Mouse (Mus musculus) gastrocnemius, adult 2 months (tissue): ENCODE data around the gene 9230104L09Rik. TPM values are rescaled to one million over a fixed set of nuclear protein-coding genes. Genes with fewer than 3 reads are reported as not detected.

ENCODE experiments used
- DNase-seq: peaks from one replicate; pipeline ENCODE4 v3.0.0; 2022
- H3K27ac ChIP-seq: fragments of 200-600 bp; 2 replicates; pipeline ENCODE4 v1.8.1; 2022; ENCODE audit warnings: mild to moderate bottlenecking
- H3K4me3 ChIP-seq: fragments of 200-600 bp; 2 replicates; pipeline ENCODE4 v1.8.1; 2022; ENCODE audit warnings: mild to moderate bottlenecking, moderate library complexity
- CTCF ChIP-seq: fragments of 200-600 bp; IDR thresholded peaks from 2 replicates; pipeline ENCODE4 v1.8.1; 2022; ENCODE audit warnings: antibody characterized with exemption, mild to moderate bottlenecking, moderate library complexity
- intact Hi-C: fragments of 180-260 bp; cut with DNase I; formaldehyde crosslinking; loops from one replicate; pipeline ENCODE4 v1.15.1; 2025
- long read RNA-seq, 2 experiments: library from polyadenylated mRNA; stranded (forward); transcript quantifications; one replicate each; pipeline ENCODE4 v2.0.0; 2021
- total RNA-seq, 2 experiments: library from RNA; stranded (reverse); gene quantifications; 2 replicates each; pipeline ENCODE4 v1.2.3; 2021

Gene 9230104L09Rik
- 1 to 10 TPM in 1 of 2 experiments, not detected in 1; 1.3 TPM for total RNA-seq
- long read RNA-seq, experiment 1, partial matches to known transcripts = 0 of 2 reads
- long read RNA-seq, experiment 1, other reads (novel, unspliced or antisense) = 2 of 2 reads
- long read RNA-seq, experiment 2 = 0 reads

DNA sequence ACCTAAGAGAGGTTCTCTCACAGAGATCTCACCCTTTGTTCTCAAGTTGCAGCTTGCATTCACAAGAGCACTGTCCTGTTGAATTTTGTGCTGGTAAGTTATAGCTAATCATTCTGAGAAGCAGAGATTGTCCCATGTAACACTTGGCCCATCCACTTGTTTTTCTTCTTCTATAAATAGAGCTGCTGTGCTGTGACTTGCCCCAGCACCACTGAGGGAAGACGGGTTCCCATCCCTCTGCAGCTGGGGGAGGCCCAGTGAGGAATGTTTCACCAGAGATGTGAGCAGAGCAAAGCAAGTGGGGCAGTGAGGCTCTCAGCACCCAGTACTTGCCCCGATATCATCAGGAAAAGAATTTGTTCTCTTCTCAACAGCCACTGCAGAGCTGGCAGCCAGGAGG, at the start of gene 9230104L09Rik:
TSS of gene 9230104L09Rik (minus strand) at position 73 of the 400 bp plus-strand sequence.
- intact Hi-C loops = no loop called here
- no peak for TF ChIP-seq CTCF
- Histone ChIP-seq H3K27ac (peak within 1 kb of the TSS; percentile 93), H3K4me3 (peak within 1 kb of the TSS; percentile 68)
- DNase-seq = peak; percentile 57

DNA sequence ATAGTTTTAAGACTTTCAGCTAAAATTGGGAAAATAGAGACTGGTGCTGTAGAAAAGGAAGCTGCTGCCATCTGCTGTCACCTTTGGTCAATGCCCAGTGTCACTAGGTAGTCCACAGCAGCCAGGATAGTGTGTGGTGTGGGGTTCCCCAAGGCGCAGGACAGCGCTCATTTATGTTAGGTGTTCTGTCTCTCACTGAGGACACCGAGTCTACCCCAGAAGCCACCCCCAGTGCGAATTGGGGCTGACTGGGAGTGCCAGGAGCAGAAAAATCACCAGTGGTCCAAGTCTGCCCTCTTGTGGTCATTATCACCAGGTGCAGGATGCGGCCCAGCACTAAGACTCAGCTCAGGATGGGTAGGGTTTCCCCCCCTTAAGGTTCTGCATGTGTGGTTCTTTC, 37.4 kb upstream of the 9230104L09Rik start:
- Histone ChIP-seq H3K4me3 (peak overlapping the region; percentile 67), H3K27ac (peak overlapping the region; percentile 85)
- TF ChIP-seq CTCF = peak; percentile 83
- intact Hi-C loops = loop anchor here (1.0 to 5.0 kb wide), 3 partner anchors 51 to 150 kb away; partner anchors contain the start of gene Cstl1
- DNase-seq = peak; percentile 70

DNA sequence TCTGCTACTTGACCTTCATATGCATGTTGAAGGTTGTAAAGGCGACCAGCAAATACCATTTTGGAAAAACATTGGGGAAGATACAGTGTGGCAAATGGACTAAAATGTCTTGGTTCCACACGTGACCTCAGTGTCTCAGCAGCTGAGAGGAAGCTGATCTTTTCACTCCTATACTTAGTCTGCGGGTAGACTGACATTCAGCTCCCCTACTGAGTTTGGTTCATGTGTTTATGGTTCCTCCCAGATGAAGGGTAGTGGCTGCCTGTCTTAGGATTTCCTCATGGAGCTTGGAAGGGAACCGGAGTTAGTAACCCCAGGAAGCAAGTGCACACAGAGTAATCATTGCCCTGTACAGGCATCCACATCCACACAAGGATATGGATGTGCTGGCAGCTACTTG, 35.5 kb upstream of the 9230104L09Rik start:
- intact Hi-C loops = loop anchor here (2.0 to 5.0 kb wide), 3 partner anchors 26 to 148 kb away; partner anchors contain the start of genes Cst3 and Cstl1
- Histone ChIP-seq H3K4me3 (no peak overlapping the region), H3K27ac (peak overlapping the region; percentile 28)
- no peak for DNase-seq
- no peak for TF ChIP-seq CTCF

DNA sequence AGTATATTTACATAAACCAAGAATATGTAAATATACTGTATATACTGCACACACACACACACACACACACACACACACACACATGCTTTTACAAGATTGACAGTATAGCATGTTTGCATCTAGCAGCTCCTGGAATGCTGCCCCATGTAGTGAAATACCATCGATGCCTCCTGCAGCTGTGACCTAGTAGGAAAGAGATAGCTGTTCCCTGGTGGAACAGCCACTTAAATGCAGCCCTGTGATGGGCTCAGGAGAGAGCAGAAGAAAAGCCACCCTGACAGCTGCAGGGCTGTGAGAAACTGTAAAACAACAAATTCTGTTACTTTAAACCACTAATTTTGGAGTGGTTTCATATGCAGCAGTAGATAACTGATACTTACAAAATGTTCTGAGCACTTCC, 31.4 kb upstream of the 9230104L09Rik start:
- DNase-seq = peak; percentile 31
- H3K27ac ChIP-seq = peak overlapping the region; percentile 56
- intact Hi-C loops = no loop called here
- TF ChIP-seq CTCF = no peak
- no peak overlapping the region for H3K4me3 ChIP-seq

DNA sequence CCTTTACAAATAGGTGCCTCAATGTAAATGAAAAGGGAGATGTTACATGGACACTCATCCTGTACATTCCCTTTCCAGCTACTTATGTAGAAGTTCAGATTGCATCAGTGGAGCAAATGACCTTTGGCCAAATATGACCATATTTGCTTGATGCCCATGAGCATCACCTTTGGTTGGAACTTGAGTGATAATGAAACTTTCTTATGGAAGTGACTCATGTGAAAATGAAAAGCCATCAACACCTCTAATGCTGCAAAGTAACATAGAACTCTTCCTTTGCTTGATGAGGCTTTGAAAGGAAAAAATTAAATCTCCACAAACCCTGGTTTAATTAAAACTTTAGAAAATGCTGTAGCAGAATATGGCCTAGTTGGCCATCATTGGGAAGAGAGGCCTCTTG, 28.3 kb upstream of the 9230104L09Rik start:
- no peak for TF ChIP-seq CTCF
- H3K27ac ChIP-seq = no peak overlapping the region
- DNase-seq = no peak
- intact Hi-C loops = no loop called here
- H3K4me3 ChIP-seq = no peak overlapping the region

DNA sequence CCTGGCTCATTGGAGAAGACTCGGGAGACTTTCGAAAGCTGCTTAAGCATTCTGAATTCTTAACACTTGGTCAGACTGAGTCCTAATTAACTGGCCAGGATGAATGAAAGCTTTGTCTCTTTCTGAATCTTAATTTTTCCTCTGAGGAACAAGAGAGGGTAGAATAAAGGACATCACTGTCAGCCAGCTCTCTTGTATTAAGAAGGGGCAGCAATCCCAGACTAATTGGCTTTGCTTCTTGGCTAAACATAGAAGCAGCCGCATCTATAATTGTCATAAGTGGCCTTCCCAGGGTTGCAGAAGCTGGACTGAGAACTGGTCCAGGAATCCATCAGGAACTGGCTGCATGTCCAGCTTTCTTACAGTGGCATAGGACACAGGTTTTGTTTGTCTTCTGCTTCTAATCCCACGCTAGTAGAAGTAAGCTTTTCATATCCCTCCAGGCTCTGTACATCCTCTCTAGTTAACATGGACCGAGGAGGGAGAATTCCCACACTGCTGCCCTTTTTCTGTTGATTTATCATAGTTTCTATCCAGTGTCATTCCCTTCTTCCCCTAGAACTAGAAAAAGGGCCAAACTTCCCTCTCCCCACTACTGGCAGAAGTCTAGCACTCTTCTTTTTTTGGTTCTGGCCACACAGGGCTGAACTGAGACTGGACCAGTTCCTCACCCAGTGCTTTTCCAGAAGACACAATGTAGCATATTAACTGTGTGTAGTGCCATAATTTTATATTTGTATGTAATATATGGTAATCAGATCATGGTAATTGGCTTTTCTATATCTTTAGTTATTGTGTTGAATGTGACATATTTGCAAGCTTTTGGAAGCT, 25.4 kb upstream of the 9230104L09Rik start:
- peak; percentile 48 for DNase-seq
- peak overlapping the region; percentile 85 for H3K27ac ChIP-seq
- intact Hi-C loops = no loop called here
- H3K4me3 ChIP-seq = peak overlapping the region; percentile 45
- TF ChIP-seq CTCF = no peak

DNA sequence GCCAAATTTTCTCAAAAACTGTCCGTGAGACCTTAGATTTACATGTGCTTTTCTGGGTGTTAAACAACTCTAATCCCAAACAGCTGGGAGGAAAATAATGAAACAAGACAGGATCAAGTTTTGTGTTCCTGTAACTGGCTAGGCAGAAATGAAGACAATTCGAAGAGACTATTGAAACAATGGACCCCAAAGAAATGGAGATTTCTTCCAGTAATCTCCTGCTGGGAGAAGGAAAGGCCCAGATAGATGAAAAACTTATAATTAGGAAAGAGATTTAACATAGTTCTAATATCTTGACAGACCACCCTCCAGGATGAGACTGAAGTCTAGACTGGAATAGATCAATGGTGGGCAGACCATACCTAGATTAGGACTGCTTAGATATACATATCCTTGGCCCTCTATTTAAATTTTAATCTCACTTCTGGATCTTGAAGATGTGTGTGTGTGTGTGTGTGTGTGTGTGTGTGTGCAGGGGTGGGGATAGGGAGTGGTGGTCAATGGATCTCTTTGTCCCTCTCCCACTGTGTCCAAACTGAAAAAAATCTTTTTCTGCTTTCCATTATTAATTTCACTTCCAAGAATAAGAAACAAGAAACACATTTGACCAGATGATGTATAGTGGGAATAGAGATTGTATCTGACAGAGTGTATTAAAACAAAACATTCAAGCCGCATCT, 24.6 kb upstream of the 9230104L09Rik start:
- TF ChIP-seq CTCF = no peak
- peak overlapping the region; percentile 85 for H3K27ac ChIP-seq
- H3K4me3 ChIP-seq = peak overlapping the region; percentile 45
- DNase-seq = no peak
- intact Hi-C loops = no loop called here

DNA sequence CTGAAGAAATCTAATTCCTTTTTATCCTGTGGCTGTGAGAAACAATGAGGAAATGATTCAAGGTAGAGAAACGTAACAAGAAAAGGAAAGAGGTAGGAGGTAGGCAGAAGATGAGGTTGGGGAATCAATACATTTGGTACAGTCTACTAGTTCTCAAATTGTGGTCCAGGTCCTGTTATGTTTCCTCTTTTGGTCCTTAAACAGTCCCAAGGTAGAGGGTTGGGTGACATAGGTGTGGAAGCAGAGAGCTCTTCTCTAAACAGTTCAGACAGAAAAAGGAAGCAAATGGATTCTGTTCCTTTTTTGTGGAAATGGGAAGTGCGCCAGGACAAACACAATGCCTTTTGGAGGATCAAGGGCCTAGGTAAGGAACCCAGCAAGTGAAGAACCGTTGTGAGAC, 24.0 kb upstream of the 9230104L09Rik start:
- no peak for TF ChIP-seq CTCF
- no peak overlapping the region for H3K4me3 ChIP-seq
- DNase-seq = no peak
- peak overlapping the region; percentile 63 for H3K27ac ChIP-seq
- intact Hi-C loops = no loop called here

DNA sequence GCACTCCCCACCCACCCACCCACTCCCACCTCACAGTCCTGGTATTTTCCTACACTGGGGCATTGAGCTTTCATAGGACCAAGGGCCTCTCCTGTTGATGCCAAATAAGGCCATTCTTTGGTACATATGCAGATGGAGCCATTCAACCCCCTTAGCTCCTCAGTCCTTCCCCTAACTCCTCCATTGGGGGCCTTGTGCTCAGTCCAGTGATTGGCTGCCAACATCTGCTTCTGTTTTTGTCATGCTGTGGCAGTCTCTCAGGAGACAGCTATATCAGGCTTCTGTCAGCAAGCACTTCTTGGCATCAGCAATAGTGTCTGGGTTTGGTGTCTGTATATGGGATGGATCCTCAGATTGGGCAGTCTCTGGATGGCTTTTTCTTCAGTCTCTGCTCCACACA, 19.9 kb upstream of the 9230104L09Rik start:
- peak overlapping the region; percentile 72 for H3K27ac ChIP-seq

DNA sequence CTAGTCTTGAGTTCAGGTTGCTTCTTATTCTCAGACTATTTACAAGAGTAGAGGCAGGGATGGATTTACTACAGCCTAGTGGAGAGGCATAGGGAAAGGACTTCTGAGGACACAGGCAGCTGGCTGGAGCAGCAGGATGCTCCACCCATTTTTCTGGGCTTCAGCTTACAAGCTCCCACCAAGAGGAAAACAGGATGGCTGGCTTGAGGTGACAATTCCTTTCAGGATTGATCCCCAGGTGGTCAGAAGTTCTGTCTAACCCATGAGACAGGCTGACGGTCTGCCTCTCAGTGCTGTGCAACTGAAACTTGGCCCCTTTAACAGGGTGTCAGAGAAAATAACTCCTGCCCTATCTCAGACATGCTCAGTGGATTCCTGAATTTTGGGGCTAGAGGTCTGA, 14.4 kb upstream of the 9230104L09Rik start:
- TF ChIP-seq CTCF = no peak
- intact Hi-C loops = no loop called here
- peak overlapping the region; percentile 93 for H3K27ac ChIP-seq
- H3K4me3 ChIP-seq = peak overlapping the region; percentile 45
- DNase-seq = peak; percentile 70

More for the DNA sequence above, 19.9 kb upstream of the 9230104L09Rik start:
- peak; percentile 48 for DNase-seq
- intact Hi-C loops = no loop called here
- no peak overlapping the region for H3K4me3 ChIP-seq
- TF ChIP-seq CTCF = no peak

DNA sequence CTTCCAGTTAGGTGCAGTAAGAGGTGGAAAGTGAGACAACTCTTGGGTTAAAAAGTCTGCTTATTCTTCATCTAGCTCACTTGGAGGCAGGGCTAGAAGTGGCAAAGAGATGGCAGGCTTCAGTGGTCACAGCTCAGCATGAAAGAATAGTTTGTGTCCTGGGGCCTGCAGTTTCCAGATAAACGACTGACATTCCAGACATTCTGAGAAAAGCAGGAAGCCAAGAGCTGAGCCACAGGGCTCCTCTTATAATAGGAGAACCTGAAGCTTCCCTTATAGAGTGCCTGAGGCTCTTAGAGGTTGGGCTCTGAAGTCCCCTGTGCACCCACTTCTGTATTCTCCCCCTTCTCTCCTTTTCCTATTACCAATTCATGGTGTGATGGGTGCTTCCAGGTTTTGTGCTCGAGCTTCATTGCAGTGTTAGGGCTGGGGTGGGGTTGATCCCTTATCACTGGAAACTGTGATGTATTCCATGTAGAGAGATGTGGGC, 13.8 kb upstream of the 9230104L09Rik start:
- no peak for DNase-seq
- TF ChIP-seq CTCF = no peak
- H3K27ac ChIP-seq = peak overlapping the region; percentile 93
- H3K4me3 ChIP-seq = peak overlapping the region; percentile 45
- intact Hi-C loops = no loop called here

DNA sequence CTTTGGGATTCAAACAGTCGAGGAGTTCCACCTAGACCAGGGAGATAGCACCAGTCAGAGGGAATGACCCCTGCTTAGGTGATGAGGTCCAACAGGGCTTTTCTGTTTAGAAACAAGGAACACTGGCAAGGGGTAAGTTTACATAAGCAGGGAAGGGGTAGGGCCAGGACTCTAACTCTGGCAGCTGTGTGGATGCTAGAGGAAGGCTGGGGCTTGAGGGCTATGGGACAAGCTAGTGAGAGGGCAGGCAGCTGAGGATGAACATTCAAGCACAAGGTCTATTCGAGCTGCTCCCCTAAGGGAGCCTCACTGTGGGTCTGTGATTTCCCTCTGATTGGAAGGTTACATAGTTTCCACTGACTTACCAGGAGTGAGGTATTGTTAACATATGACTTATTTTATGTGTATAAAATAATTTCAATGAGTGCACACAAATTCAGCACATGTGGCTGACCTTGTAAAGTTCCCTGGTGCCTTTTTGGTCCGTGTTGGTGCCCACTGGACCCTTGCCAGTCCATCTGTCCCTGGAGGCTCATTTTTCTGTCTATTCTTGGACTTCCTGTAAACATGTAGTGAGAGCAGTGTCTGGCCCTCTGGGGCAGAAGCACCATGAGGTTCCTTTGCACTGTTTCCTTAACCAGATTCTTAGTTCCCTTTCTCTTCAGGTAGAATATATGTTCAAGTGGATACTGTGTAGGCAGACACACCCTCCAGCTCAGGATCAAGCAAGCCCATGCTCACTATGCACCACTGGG, 12.4 kb upstream of the 9230104L09Rik start:
- DNase-seq = peak; percentile 80
- Histone ChIP-seq H3K27ac (peak overlapping the region; percentile 93), H3K4me3 (peak overlapping the region; percentile 30)
- intact Hi-C loops = no loop called here
- TF ChIP-seq CTCF = no peak
